Mouse (Mus musculus): ENCODE results near the gene Rnase9.

The Rnase9 gene

GRCm38 (mm10) chr14:51083805-51084204, 42.1 kb upstream of the Rnase9 start:
- H3K36me3 ChIP-seq (ENCODE audit: insufficient read depth, low read length) = no peaks in the 10 kb centered on the region
- no peaks in the 10 kb centered on the region for H3K9me3 ChIP-seq (ENCODE audit: low read length)
- H3K27me3 ChIP-seq (ENCODE audit: insufficient read depth, low read length) = peaks cover 27% of the 10 kb centered on the region
- TF ChIP-seq NANOG (IDR thresholded peaks at IDR 0.05; ENCODE audit: borderline replicate concordance, low read length) (no peak), POU5F1 (IDR thresholded peaks at IDR 0.05; ENCODE audit: borderline replicate concordance, low read length) (no peak), CTCF (conservative IDR thresholded peaks at IDR 0.05; ENCODE audit: low read length) (no peak)
- peak overlapping the region; percentile 81 for H3K4me3 ChIP-seq (replicated peaks; ENCODE audit: low read length)
- H3K4me1 ChIP-seq (replicated peaks; ENCODE audit: low read depth, low read length) = peaks cover 33% of the 10 kb centered on the region

GRCm38 (mm10) chr14:51082599-51083581, 41.2 kb upstream of the Rnase9 start:
- Histone ChIP-seq H3K27me3 (ENCODE audit: insufficient read depth, low read length) (peaks cover 27% of the 10 kb centered on the region), H3K36me3 (ENCODE audit: insufficient read depth, low read length) (no peaks in the 10 kb centered on the region), H3K4me1 (replicated peaks; ENCODE audit: low read depth, low read length) (peaks cover 33% of the 10 kb centered on the region), H3K4me3 (replicated peaks; ENCODE audit: low read length) (peak overlapping the region; percentile 81), H3K9me3 (ENCODE audit: low read length) (no peaks in the 10 kb centered on the region)
- no peak for TF ChIP-seq POU5F1 (IDR thresholded peaks at IDR 0.05; ENCODE audit: borderline replicate concordance, low read length)
- no peak for TF ChIP-seq CTCF (conservative IDR thresholded peaks at IDR 0.05; ENCODE audit: low read length)
- TF ChIP-seq NANOG (IDR thresholded peaks at IDR 0.05; ENCODE audit: borderline replicate concordance, low read length) = no peak

- Histone ChIP-seq H3K27me3 (ENCODE audit: insufficient read depth, low read length) (peaks cover 27% of the 10 kb centered on the region), H3K36me3 (ENCODE audit: insufficient read depth, low read length) (no peaks in the 10 kb centered on the region), H3K9me3 (ENCODE audit: low read length) (no peaks in the 10 kb centered on the region), H3K4me3 (replicated peaks; ENCODE audit: low read length) (no peak overlapping the region), H3K4me1 (replicated peaks; ENCODE audit: low read depth, low read length) (peaks cover 27% of the 10 kb centered on the region)
- no peak for TF ChIP-seq NANOG (IDR thresholded peaks at IDR 0.05; ENCODE audit: borderline replicate concordance, low read length)
- no peak for TF ChIP-seq POU5F1 (IDR thresholded peaks at IDR 0.05; ENCODE audit: borderline replicate concordance, low read length)
- no peak for TF ChIP-seq CTCF (conservative IDR thresholded peaks at IDR 0.05; ENCODE audit: low read length)
Measured at GRCm38 (mm10) chr14:51081035-51081434, 39.4 kb upstream of the Rnase9 start.

- TF ChIP-seq NANOG (IDR thresholded peaks at IDR 0.05; ENCODE audit: borderline replicate concordance, low read length) (no peak), CTCF (conservative IDR thresholded peaks at IDR 0.05; ENCODE audit: low read length) (no peak), POU5F1 (IDR thresholded peaks at IDR 0.05; ENCODE audit: borderline replicate concordance, low read length) (no peak)
- Histone ChIP-seq H3K27me3 (ENCODE audit: insufficient read depth, low read length) (peaks cover 25% of the 10 kb centered on the region), H3K4me1 (replicated peaks; ENCODE audit: low read depth, low read length) (peaks cover 22% of the 10 kb centered on the region), H3K4me3 (replicated peaks; ENCODE audit: low read length) (no peak overlapping the region), H3K9me3 (ENCODE audit: low read length) (no peaks in the 10 kb centered on the region), H3K36me3 (ENCODE audit: insufficient read depth, low read length) (no peaks in the 10 kb centered on the region)
Measured at GRCm38 (mm10) chr14:51079180-51079579, 37.5 kb upstream of the Rnase9 start.

- no peak within 1 kb of the TSS for H3K4me3 ChIP-seq (replicated peaks; ENCODE audit: low read length)
- H3K9me3 ChIP-seq (ENCODE audit: low read length) = no peaks in the 10 kb centered on the region
- TF ChIP-seq CTCF (conservative IDR thresholded peaks at IDR 0.05; ENCODE audit: low read length) (no peak), POU5F1 (IDR thresholded peaks at IDR 0.05; ENCODE audit: borderline replicate concordance, low read length) (no peak), NANOG (IDR thresholded peaks at IDR 0.05; ENCODE audit: borderline replicate concordance, low read length) (no peak)
- H3K36me3 ChIP-seq (ENCODE audit: insufficient read depth, low read length) = no peaks in the 10 kb centered on the region
- H3K4me1 ChIP-seq (replicated peaks; ENCODE audit: low read depth, low read length) = peaks cover 12% of the 10 kb centered on the region; the same call in 1 of the 2 replicates
- H3K27me3 ChIP-seq (ENCODE audit: insufficient read depth, low read length) = peaks cover 6% of the 10 kb centered on the region; the same call in 1 of the 2 replicates
Measured at GRCm38 (mm10) chr14:51074335-51074734, 32.7 kb upstream of the Rnase9 start, which contains the start of gene Olfr750. Gene Olfr750 (minus strand): TSS chr14:51074435.

- no peaks in the 10 kb centered on the region for H3K36me3 ChIP-seq (ENCODE audit: insufficient read depth, low read length)
- H3K27me3 ChIP-seq (ENCODE audit: insufficient read depth, low read length) = 0 out of 2 replicates have a peak, but pooled peaks cover 3% of the 10 kb centered on the region
- TF ChIP-seq POU5F1 (IDR thresholded peaks at IDR 0.05; ENCODE audit: borderline replicate concordance, low read length) = no peak
- peak; percentile 54 for TF ChIP-seq CTCF (conservative IDR thresholded peaks at IDR 0.05; ENCODE audit: low read length)
- TF ChIP-seq NANOG (IDR thresholded peaks at IDR 0.05; ENCODE audit: borderline replicate concordance, low read length) = no peak
- no peak overlapping the region for H3K4me3 ChIP-seq (replicated peaks; ENCODE audit: low read length)
- no peaks in the 10 kb centered on the region for H3K9me3 ChIP-seq (ENCODE audit: low read length)
- peaks cover 27% of the 10 kb centered on the region for H3K4me1 ChIP-seq (replicated peaks; ENCODE audit: low read depth, low read length)
Measured at GRCm38 (mm10) chr14:51069617-51070016, 27.9 kb upstream of the Rnase9 start.

GRCm38 (mm10) chr14:51068956-51069355, 27.3 kb upstream of the Rnase9 start:
- no peak for TF ChIP-seq POU5F1 (IDR thresholded peaks at IDR 0.05; ENCODE audit: borderline replicate concordance, low read length)
- TF ChIP-seq NANOG (IDR thresholded peaks at IDR 0.05; ENCODE audit: borderline replicate concordance, low read length) = no peak
- no peak for TF ChIP-seq CTCF (conservative IDR thresholded peaks at IDR 0.05; ENCODE audit: low read length)
- Histone ChIP-seq H3K36me3 (ENCODE audit: insufficient read depth, low read length) (no peaks in the 10 kb centered on the region), H3K9me3 (ENCODE audit: low read length) (no peaks in the 10 kb centered on the region), H3K4me1 (replicated peaks; ENCODE audit: low read depth, low read length) (peaks cover 27% of the 10 kb centered on the region), H3K4me3 (replicated peaks; ENCODE audit: low read length) (no peak overlapping the region), H3K27me3 (ENCODE audit: insufficient read depth, low read length) (no peaks in the 10 kb centered on the region)

- no peak for TF ChIP-seq CTCF (conservative IDR thresholded peaks at IDR 0.05; ENCODE audit: low read length)
- TF ChIP-seq NANOG (IDR thresholded peaks at IDR 0.05; ENCODE audit: borderline replicate concordance, low read length) = no peak
- TF ChIP-seq POU5F1 (IDR thresholded peaks at IDR 0.05; ENCODE audit: borderline replicate concordance, low read length) = no peak
- Histone ChIP-seq H3K36me3 (ENCODE audit: insufficient read depth, low read length) (no peaks in the 10 kb centered on the region), H3K4me3 (replicated peaks; ENCODE audit: low read length) (no peak overlapping the region), H3K27me3 (ENCODE audit: insufficient read depth, low read length) (no peaks in the 10 kb centered on the region), H3K9me3 (ENCODE audit: low read length) (no peaks in the 10 kb centered on the region), H3K4me1 (replicated peaks; ENCODE audit: low read depth, low read length) (peaks cover 50% of the 10 kb centered on the region)
Measured at GRCm38 (mm10) chr14:51060761-51061160, 19.1 kb upstream of the Rnase9 start.

Measured in E14TG2a.4 (cell line).